Mouse (Mus musculus) left cerebral cortex, adult 9 months (tissue): Measurements from ENCODE around the gene Lrrc63.
"Not testable (repeated sequence)": the region's sequence is repeated elsewhere in the genome, so short reads cannot be mapped to it uniquely, and the experiment has no call there.

ENCODE experiments used
- DNase-seq, 2 experiments: peaks; one replicate each; pipeline ENCODE4 v3.0.0; 2022; ENCODE audit warnings: low spot score in 2 of 2

Lrrc63 gene

GRCm38 (mm10) chr14:75130501-75131318 lies at the start of gene Lrrc63, which contains the start of gene Lcp1:
TSS of gene Lrrc63 (minus strand) at chr14:75130881.
TSS of gene Lcp1 (plus strand) at chr14:75131101.
- DNase-seq = peak; percentile 9 to 56

DNA sequence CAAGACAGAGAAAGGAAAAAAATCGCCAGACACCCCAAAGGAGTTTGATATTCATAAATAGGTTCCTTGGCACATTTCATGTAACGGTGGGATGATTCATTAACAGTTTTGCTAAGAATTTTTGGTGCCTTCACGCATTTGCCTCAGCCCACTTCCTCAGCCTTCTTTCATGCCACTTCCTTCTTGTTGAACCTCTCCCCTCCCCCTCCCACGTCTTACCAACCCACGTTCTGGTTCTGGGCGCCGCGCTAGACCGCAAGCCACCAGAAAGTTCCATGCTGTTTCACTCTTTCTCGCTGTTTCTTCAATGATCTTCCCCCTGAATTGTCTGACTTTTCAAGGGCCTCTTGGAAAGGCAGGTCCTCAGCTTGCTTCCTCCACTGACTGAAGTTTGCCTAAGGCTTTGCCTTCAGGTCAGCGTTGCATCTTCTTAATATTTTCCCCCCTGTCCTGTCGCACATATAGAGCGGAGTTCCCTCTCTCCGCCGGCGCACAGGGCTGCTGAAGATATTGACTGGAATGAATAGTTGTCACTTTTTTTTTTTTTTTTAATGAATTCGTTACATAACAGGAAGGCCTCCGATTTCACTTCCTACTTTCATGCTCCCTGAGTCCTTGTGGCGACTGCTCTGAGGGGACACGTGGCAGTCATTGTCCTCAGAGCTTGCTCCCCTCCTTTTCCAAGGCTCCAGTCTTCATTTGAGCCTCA lies 48.7 kb upstream of the Lrrc63 start:
- peak in 1 of 2 experiments; percentile 44 for DNase-seq

DNA sequence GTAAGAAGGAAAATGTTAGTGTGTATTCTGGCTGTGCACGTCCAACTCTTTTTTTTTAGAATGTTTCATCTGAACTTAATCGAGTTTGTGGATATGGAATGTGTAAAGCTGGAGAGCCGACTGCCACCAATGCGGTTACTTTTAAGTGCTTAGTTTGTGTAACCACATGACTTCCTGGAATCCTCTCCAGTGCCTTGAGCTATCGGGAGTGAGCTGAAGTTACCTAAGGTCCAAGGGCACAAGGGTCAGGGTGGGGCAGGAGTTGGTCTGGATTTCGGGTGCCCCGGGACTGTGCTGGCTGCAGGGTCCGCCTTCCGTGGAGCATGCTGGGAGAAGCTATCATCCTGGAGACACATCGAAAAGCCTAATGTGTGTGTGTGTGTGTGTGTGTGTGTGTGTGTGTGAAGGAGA lies 48.1 kb upstream of the Lrrc63 start:
- no peak for DNase-seq

- DNase-seq = no peak
These were observed 47.7 kb upstream of the Lrrc63 start for GRCm38 (mm10) chr14:75178384-75178793.

DNA sequence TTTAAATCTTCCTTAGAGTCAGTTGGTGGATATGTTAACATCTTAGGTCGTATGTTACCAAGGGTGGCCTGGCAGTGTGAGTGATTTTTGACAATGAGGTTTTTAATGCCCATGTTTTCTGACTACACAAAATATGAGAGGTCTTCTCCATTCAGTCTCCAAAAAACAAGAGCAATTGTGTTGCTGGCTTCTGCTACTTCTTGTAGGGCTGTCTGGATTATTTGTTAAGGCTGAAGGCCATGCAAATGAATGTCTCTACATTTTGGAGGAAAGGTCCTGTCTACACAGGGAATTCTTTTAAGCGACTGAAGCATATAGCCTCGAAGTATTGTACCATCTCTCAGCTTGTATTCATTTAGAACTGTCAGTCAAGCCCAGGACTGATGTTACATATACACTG lies 46.7 kb upstream of the Lrrc63 start:
- DNase-seq = no peak

GRCm38 (mm10) chr14:75176425-75177045 lies 45.9 kb upstream of the Lrrc63 start:
- DNase-seq = no peak

DNA sequence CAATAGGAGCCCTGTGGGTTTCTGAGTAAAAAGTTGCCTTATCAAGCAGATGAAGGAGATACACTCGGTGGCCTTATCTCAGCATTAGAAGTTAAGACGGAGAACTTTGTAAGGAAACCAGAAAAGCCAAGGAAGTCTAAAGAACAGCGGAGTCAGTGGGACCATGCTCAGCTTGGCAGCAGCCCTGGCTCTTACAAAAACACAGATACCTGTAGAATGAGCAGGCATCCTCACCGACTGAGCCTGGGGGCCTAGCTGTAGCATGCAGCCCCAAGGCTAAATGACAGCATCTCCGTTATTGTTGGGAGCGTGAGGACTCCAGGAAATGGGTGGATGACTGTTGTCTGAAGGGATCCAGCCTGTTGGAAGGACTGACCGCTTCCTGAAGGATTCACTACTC lies 45.1 kb upstream of the Lrrc63 start:
- no peak for DNase-seq

- no peak for DNase-seq
These were observed 44.3 kb upstream of the Lrrc63 start for GRCm38 (mm10) chr14:75174731-75175555.

GRCm38 (mm10) chr14:75174296-75174695 lies 43.6 kb upstream of the Lrrc63 start:
- no peak for DNase-seq

DNA sequence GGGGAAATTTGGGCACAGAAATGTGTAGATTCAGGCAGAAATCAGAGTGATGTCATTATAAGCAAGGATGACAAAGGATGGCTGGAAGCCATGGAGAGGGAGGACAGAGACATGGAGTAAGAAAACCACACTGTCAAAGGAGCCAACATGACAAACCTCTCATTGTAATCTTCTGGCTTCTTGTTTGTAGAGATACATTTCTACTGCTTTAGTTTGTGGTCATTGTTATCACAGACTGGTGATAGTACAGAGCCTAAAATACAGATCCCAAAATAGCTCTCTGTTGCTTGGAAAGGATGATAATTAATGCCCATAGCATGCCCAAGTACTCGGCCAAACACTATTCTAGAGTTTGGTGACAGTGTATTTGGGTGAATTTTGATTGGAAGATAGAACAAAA lies 39.9 kb upstream of the Lrrc63 start:
- DNase-seq = no peak

GRCm38 (mm10) chr14:75168501-75168900 lies 37.8 kb upstream of the Lrrc63 start:
- no peak for DNase-seq

- no peak for DNase-seq
These were observed 35.0 kb upstream of the Lrrc63 start for GRCm38 (mm10) chr14:75165574-75166131.

- no peak for DNase-seq
These were observed 33.7 kb upstream of the Lrrc63 start for GRCm38 (mm10) chr14:75164345-75164744.

- no peak for DNase-seq
These were observed 33.2 kb upstream of the Lrrc63 start for GRCm38 (mm10) chr14:75163866-75164265.

DNA sequence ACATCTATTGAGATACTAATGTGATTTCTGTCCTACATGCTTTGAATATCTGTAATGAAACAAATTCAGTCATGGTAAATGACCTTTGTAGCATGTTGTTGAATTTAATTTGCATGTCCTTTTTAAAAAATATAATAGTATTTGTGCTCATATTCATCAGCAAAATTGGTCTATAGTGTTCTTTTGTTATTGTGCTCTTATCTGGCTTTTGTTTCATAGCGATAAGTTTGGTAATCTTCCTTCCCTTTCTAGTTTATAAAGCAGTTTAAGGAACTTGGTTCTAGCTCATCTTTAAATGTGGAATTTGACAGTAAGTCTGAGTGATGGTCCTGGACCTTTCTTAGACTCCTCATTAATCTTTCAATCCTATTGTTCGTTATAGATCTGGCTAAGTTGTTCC lies 28.7 kb upstream of the Lrrc63 start:
- DNase-seq = no peak

GRCm38 (mm10) chr14:75154481-75154880 lies 23.8 kb upstream of the Lrrc63 start:
- no peak for DNase-seq

DNA sequence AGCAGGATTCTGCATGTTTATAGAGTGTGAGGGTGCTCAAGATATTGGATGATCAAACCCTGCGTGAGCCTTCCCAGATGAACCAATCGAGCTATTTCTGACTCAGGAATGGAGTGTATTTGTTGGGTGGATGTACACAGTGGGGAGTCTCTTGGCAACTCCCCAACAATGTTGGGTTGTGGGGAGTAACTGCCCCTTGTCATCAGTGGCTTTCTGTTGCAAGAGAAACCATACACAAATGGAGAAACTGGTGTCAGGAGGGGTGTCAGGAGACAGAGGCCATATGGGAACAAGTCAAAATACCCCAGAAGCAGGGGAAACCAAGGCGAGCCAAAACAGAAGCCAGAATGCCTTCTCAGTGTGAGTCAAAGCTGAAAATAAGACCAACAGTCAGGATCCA lies 20.5 kb upstream of the Lrrc63 start:
- DNase-seq = no peak

DNA sequence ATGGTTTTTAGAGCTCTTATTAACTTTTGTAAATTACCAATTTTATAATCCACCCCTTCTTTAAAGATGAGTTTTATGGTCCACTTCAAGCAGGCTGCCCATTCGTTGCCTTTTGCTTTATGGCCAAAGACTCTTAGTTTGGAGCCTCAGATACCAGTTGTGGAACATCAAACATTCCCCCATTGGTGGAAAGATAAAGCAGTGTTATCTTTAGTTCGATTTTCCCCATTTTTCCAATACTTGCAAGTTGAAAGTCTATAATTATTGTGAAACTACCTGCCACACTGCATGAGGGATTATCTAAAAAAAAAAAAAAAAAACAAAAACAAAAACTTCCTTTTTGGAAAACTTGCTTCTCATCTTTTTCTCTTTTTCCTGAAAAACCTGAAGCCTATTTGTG lies 20.0 kb upstream of the Lrrc63 start:
- no peak for DNase-seq

GRCm38 (mm10) chr14:75148229-75148628 lies 17.5 kb upstream of the Lrrc63 start:
- DNase-seq = no peak

- DNase-seq = not testable (repeated sequence)
These were observed 17.0 kb upstream of the Lrrc63 start for GRCm38 (mm10) chr14:75147706-75148105.

- DNase-seq = no peak
These were observed 8.5 kb upstream of the Lrrc63 start for GRCm38 (mm10) chr14:75139225-75139624.
